Mouse (Mus musculus) testis, adult 2 months (tissue): ENCODE measurements at regions not wholly inside any gene's neighbourhood (a gene's known extent, or its start where the extent isn't known, plus 50 kb on each side); places are given as distances from the start of the nearest gene placed in this dataset.

Experiments used
- CTCF ChIP-seq: fragments of 200-500 bp; IDR thresholded peaks from 2 replicates; pipeline ENCODE4 v1.5.1; 2012; ENCODE audit warnings: low read depth, mild to moderate bottlenecking, inconsistent platforms, low read length, moderate library complexity; ENCODE audit not compliant: control insufficient read depth, insufficient read depth, insufficient replicate concordance
- POLR2A ChIP-seq: fragments of 200-500 bp; IDR thresholded peaks from 2 replicates; pipeline ENCODE4 v1.6.1; 2012; ENCODE audit warnings: low read depth, mild to moderate bottlenecking, inconsistent platforms, low read length, moderate library complexity; ENCODE audit not compliant: control insufficient read depth

- no peak for TF ChIP-seq CTCF
- no peak for TF ChIP-seq POLR2A
Observed at GRCm38 (mm10) chr13:102072366-102072765, 304.3 kb upstream of the Pik3r1 start.
